Mouse (Mus musculus) olfactory bulb, adult 2 months (tissue): Measurements from ENCODE around the gene 4932411N23Rik. TPM values are rescaled to one million over a fixed set of nuclear protein-coding genes. Genes with fewer than 3 reads are reported as not detected.
"Not testable (repeated sequence)": the region's sequence is repeated elsewhere in the genome, so short reads cannot be mapped to it uniquely, and the experiment has no call there.

Experiments used
- H3K27ac ChIP-seq: fragments of 200-500 bp; 2 replicates; pipeline ENCODE4 v1.5.1; 2012; ENCODE audit warnings: low read depth, low read length; ENCODE audit not compliant: insufficient read depth
- H3K4me1 ChIP-seq: fragments of 200-500 bp; 2 replicates; pipeline ENCODE4 v1.6.1; 2012; ENCODE audit warnings: low read length; ENCODE audit not compliant: control insufficient read depth, insufficient read depth
- H3K4me3 ChIP-seq: fragments of 200-500 bp; 2 replicates; pipeline ENCODE4 v1.5.1; 2012; ENCODE audit warnings: mild to moderate bottlenecking, low read depth, low read length, moderate library complexity; ENCODE audit not compliant: insufficient read depth
- CTCF ChIP-seq: fragments of 200-500 bp; IDR thresholded peaks from 2 replicates; pipeline ENCODE4 v1.5.1; 2012; ENCODE audit warnings: low read depth, mild to moderate bottlenecking, low read length, moderate library complexity; ENCODE audit not compliant: insufficient read depth
- POLR2A ChIP-seq: fragments of 200-500 bp; IDR thresholded peaks from 2 replicates; pipeline ENCODE4 v1.6.1; 2012; ENCODE audit warnings: mild to moderate bottlenecking, low read depth, low read length, moderate library complexity; ENCODE audit not compliant: insufficient read depth
- WGBS: fragments of 180-500 bp; shearing (Covaris S2); methylation state at CpG from one replicate; pipeline ENCODE4 v1.1.7; 2018; 5-methylcytosine and 5-hydroxymethylcytosine counted together
- polyA plus RNA-seq: library from polyadenylated mRNA; stranded (reverse); fragments of >200 nt; gene quantifications from 2 replicates; pipeline ENCODE4 v1.2.4, GENCODE M21; 2012; ENCODE audit warnings: low replicate concordance; ENCODE audit not compliant: missing spikeins, insufficient read depth, insufficient read length

The 4932411N23Rik gene
- not detected in 2 replicates for polyA plus RNA-seq

DNA sequence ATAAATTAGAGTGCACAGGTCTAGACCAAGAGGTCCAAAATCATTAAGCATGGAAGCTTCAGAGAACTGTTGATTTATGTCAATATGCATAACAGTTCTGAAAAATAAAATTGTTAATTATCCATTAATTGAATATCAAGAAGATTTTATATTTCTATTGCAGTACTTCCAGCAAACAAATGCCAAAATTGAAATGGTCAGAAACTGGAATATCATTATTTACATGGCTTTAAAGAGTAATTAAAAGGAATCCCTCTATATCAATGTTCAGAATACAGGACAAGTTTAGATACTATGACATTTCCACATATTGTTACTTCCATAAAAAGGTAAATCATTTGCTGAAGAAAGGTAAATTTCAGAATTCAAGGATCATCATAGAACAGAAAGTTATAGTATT, at the start of gene 4932411N23Rik:
Gene 4932411N23Rik, minus strand, starts transcription at position 101 of the 400 bp plus-strand sequence.
- TF ChIP-seq CTCF (no peak), POLR2A (no peak)
- Histone ChIP-seq H3K4me3 (no peak within 1 kb of the TSS), H3K27ac (no peak within 1 kb of the TSS), H3K4me1 (no peaks in the 10 kb centered on the region)

DNA sequence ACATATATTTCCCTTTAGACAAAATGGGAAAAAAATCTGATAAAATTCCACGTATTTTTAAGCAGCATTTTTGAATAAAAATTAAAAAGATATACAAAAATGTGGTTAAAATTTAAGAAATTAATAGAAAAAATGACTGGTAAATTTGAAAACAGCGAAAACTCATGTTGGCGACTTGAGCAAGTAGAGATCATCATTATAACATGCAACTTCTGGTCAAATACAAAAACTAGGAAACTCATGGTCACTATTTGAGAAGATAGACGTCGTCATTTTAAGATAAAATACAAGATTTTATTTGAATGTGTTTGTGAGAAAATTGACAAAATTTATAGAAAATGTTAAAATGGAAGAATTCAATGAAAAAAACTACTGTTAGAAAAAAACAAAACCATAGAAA, 35.8 kb downstream of the 4932411N23Rik start:
- no peak overlapping the region for H3K4me3 ChIP-seq
- TF ChIP-seq CTCF (no peak), POLR2A (no peak)
- no peaks in the 10 kb centered on the region for H3K4me1 ChIP-seq
- WGBS, result 79% methylated on average over 5 of the region's 5 CpGs
- H3K27ac ChIP-seq, result no peak overlapping the region

- H3K4me3 ChIP-seq, H3K27ac ChIP-seq, H3K4me1 ChIP-seq: not testable (repeated sequence)
- WGBS, result 87% methylated on average over 5 of the region's 6 CpGs
These were observed 38.0 kb downstream of the 4932411N23Rik start for GRCm38 (mm10) chrX:126777643-126778042.

DNA sequence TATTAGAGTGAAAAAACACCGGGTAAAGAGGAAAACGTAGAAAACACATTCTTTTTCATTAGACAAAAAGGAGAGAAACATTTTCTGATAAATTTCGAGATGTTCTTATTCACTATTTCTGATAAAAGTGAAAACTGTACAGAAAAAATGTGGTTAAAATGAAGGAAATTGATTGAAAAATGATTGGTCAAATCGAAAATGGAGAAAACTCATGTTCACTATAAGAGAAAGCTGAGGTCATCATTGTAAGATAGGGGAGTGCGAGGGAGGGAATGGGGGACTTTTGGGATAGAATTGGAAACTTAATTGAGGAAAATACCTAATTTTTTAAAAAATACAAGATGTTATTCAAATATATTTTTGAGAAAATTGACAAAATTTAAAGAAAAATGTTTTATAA, 40.8 kb downstream of the 4932411N23Rik start:
- H3K4me3 ChIP-seq, H3K4me1 ChIP-seq: not testable (repeated sequence)
- WGBS, result 83% methylated on average over 5 of the region's 5 CpGs

GRCm38 (mm10) chrX:126773511-126773910, 42.2 kb downstream of the 4932411N23Rik start:
- H3K4me1 ChIP-seq, H3K27ac ChIP-seq, H3K4me3 ChIP-seq: not testable (repeated sequence)
- WGBS, result 72% methylated on average over 5 of the region's 6 CpGs

More for the DNA sequence above, 40.8 kb downstream of the 4932411N23Rik start:
- not testable (repeated sequence) for H3K27ac ChIP-seq

Other genes with a start within 250 kb of the 4932411N23Rik start
- not detected in 2 replicates for gene Gm382, start 224.1 kb upstream of the 4932411N23Rik start, polyA plus RNA-seq